Mouse (Mus musculus): ENCODE data around the gene Arih2. TPM values are rescaled to one million over a fixed set of nuclear protein-coding genes. Genes with fewer than 3 reads are reported as not detected.
A peak's percentile ranks its signal among the peaks of the same experiment; 100 is the strongest.
"Not testable (repeated sequence)": the region's sequence is repeated elsewhere in the genome, so short reads cannot be mapped to it uniquely, and the experiment has no call there.

Arih2 gene
- total RNA-seq, 2 experiments from 2014 or later, result 41.3 to 42.2 TPM

GRCm38 (mm10) chr9:108654566-108655464 lies 5.6 kb upstream of the Arih2 start:
- no peak for DNase-seq (ENCODE audit: low spot score)
- intact Hi-C loops (cut with DNase I), result no loop called here

GRCm38 (mm10) chr9:108649561-108650440 lies 615 bp upstream of the Arih2 start:
- no peak for DNase-seq (ENCODE audit: low spot score)
- intact Hi-C loops (cut with DNase I), result no loop called here

GRCm38 (mm10) chr9:108648166-108648565 lies 1.0 kb downstream of the Arih2 start:
- DNase-seq (ENCODE audit: low spot score), result no peak
- intact Hi-C loops (cut with DNase I), result no loop called here

- intact Hi-C loops (cut with DNase I), result no loop called here
- no peak for DNase-seq (ENCODE audit: low spot score)
Observed at GRCm38 (mm10) chr9:108639825-108640224, 9.4 kb downstream of the Arih2 start.

DNA sequence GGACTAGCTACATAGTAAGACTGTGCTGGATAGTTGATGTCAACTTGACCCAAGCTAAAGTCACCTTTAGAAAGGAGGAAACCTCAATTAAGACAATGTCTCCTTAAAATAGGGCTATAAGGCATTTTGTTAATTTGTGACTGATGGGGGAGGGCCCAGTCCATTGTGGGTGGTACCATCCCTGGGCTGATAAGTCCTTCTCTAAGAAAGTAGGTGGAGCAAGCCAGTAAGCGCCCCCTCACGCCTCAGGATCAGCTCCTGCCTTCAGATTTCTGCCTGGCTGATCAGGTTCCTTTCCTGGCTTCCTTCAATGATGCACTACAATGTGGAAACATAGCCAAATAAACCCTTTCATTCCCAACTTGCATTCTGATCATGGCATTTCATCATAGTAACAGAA lies 13.8 kb downstream of the Arih2 start:
- DNase-seq (ENCODE audit: low spot score), result no peak
- intact Hi-C loops (cut with DNase I), result no loop called here

DNA sequence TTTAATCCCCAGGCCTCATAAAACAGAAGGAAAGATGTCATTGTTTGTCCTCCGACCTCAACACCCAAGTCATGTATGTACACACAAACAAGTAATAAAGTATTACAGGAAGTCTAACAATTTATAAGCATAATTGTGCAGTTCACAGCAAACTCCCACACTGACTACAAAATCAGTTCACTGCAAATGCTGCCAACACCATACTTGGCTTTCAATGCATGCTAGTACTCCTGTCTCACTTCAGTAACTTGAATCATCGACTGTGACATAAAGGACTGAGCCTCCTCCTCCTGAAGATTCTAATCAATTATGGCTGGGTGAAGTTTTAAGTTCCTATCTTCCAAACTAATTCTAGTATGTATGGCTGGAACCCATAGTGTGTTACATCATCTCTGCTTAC lies 15.3 kb downstream of the Arih2 start:
- intact Hi-C loops (cut with DNase I), result no loop called here
- DNase-seq (ENCODE audit: low spot score), result no peak

DNA sequence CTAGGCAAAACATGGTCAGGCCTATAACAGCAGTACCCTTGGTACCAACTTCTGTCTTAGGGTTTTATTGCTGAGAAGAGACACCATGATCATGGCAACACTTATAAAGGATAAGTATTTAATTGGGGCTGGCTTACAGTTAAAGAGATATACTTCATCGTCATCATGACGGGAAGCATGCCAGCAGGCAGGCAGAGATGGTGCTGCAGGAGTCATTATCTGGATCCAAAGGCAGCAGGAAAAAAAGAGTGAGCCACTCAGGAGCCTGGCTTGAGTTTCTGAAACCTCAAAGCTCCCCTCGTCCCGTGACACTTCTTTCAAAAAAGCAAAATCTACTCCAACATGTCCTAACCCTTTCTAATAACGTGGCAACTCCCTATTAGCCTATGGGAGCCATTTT lies 16.8 kb downstream of the Arih2 start:
- intact Hi-C loops (cut with DNase I), result no loop called here
- DNase-seq (ENCODE audit: low spot score), result no peak

- intact Hi-C loops (cut with DNase I), result no loop called here
- DNase-seq (ENCODE audit: low spot score), result no peak
Observed at GRCm38 (mm10) chr9:108631631-108632256, 17.4 kb downstream of the Arih2 start.

DNA sequence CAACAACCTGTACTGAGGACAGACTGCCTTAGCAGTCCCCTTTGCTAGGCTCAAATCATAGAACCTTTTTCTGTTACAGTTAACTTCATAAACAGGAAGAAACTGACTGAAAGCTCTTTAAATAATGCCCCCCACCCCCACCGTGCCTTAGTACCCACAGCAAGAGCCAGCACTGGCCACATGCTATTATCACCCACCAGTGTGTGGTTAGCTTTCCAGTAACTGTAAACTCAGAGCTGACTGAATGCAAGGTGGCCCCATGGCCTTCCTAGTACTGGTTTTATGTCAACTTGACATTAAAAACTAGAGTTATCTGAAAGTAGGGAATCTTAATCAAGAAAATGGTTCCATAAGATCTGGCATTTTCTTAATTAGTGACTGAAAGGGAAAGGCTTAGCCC lies 18.5 kb downstream of the Arih2 start:
- intact Hi-C loops (cut with DNase I), result no loop called here
- no peak for DNase-seq (ENCODE audit: low spot score)

DNA sequence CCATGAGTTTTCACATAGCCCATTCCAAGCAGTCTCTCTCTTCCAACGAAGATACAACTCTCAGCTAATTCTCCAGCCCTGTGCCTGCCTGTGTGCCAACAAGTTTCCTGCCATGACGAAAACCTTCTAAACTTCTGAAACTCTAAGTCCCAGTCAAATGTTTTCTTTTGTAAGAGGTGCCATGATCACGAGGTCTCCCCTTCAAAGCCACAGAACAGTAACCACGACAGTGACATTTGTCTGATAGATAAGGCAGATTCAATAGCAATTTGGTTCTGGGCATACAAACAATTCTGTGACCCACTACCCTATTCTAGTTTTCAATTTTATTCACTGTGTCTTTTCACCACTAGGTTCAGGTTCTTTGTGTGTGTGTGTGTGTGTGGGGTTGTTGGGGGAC lies 21.0 kb downstream of the Arih2 start:
- intact Hi-C loops (cut with DNase I), result no loop called here
- no peak for DNase-seq (ENCODE audit: low spot score)

GRCm38 (mm10) chr9:108626498-108626897 lies 22.7 kb downstream of the Arih2 start:
- intact Hi-C loops (cut with DNase I), result no loop called here
- DNase-seq (ENCODE audit: low spot score), result peak; percentile 17

DNA sequence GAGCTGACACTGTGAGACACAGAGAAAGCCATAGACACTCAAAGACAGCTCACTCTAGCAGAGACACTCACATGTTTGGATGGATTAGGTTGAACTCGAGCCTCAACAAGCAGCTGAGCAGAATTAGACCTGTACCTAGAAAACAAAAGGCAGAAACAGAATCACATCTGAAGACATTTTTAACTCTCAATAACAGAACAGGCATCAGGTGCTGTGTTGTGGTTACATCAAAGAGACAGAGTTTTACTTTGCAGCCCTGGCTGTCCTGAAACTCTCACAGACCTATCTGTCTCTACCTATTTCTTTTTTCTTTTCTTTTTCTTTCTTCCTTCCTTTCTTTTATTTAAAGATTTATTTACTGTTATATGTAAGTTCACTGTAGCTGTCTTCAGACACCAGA lies 31.9 kb downstream of the Arih2 start:
- intact Hi-C loops (cut with DNase I), result no loop called here
- no peak for DNase-seq (ENCODE audit: low spot score)

DNA sequence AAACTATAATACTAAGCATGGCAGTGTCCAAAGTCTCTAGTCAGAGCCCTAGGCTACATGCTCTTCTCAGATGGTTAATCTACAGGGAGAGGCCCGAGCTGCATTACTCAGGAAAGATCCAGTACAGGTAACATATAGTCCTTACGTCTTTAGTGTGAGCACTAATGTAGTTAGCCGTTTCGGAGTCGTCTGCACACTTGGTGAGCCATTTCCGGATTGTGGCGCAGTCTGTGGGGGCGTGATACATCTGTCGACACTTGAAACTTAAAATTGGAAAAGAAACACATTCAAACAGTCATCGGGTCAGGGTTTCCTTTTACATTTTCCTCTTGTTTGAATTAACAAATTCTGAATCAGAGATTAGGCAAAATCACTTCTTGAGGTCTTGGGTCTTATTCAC lies 37.7 kb downstream of the Arih2 start:
- DNase-seq (ENCODE audit: low spot score), result no peak
- intact Hi-C loops (cut with DNase I), result no loop called here

DNA sequence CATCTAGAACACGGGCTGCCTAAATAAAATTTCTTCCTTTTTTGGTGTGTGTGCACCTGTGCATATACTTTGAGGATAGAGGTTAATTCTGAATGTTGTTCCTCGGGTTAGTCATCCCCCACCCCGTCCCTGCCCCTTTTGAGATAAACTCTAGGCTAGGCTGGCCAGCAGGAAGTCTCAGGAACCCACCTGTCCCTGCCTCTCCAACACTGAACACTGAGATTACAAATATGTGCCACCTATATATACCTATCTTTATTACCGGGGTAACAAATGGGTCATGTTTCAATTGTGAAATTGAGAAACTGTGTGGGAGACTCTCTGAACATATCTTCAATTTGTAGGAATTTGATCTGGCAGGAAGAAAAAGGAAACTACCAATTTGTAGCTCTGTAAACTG lies 40.3 kb downstream of the Arih2 start:
- DNase-seq (ENCODE audit: low spot score), result no peak
- intact Hi-C loops (cut with DNase I), result no loop called here

GRCm38 (mm10) chr9:108607929-108608328 lies 41.3 kb downstream of the Arih2 start:
- DNase-seq (ENCODE audit: low spot score); intact Hi-C loops (cut with DNase I): not testable (repeated sequence)

- DNase-seq (ENCODE audit: low spot score), result no peak
- intact Hi-C loops (cut with DNase I), result no loop called here
Observed at GRCm38 (mm10) chr9:108601986-108602385, 47.2 kb downstream of the Arih2 start.

- DNase-seq (ENCODE audit: low spot score), result no peak
- intact Hi-C loops (cut with DNase I), result no loop called here
Observed at GRCm38 (mm10) chr9:108600011-108600410, 49.2 kb downstream of the Arih2 start.

DNA sequence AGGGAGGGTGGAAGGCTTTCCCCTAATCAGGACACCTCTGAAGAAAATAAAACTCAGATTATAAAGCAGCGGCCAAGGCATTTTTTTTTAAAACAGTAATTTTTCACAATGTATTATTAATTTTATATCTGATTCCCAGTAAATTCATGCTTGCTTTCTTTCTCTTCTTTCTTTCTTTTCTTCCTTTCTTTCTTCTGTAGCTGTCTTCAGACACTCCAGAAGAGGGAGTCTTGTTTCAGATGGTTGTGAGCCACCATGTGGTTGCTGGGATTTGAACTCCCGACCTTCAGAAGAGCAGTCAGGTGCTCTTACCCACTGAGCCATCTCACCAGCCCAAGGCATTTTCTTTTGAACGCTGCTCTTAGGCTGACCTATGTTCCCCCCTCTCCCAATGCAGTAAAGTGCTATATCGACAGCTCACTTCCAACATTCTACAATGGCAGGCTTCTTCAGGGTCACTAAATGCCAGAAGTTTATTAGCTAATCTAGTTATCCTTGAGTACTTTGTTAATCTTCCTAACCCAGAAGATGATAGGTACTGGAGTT lies 50.1 kb downstream of the Arih2 start:
- intact Hi-C loops (cut with DNase I), result no loop called here
- no peak for DNase-seq (ENCODE audit: low spot score)

DNA sequence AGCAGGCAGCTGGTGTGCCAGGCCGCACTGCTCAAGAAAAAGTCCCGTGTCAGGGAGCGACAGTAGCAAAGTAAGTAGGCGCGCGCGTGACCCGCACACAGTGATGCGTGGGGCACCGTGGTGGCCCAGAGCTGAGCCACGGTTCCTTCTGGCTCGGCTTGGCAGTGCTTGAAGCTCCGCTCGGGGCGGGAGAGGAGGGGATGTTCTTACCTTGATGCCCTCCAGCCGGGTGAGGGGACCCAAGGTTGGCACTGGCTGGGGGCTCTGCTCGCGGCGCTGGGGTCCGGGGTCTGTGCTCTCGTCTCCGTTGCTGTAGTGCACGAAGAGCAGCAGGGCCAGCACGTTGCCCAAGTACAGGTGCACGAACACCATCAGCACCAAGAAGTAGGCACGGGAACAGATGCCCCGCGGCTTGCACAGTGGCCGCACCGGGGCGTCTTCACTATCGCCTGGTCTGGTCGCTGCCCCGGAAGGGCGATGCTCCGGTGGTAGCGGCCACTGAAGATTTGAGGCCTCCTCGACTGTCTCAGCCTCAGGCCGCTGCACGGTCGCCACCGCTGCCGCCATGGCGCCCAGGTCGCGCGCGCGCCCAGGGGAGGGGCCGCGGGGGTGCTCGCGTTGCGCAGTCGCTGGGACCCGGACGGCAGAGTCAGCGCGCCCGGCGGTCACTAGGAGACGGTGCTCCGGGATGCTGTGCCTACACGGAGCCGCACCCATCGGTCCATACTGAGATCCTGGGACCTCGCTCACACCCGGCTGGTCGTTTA lies 52.0 kb downstream of the Arih2 start, which contains the start of gene P4htm:
P4htm (minus strand) TSS at position 670 of the 767 bp plus-strand sequence.
- peak; percentile 49 for DNase-seq (ENCODE audit: low spot score)
- intact Hi-C loops (cut with DNase I), result loop anchor here (2.0 kb wide), 1 partner anchor 26 kb away; no protein-coding TSS in a partner anchor

Data from heart, postnatal 25 days (tissue).